Mouse (Mus musculus): ENCODE results near the gene C2cd5.

Gene C2cd5

DNA sequence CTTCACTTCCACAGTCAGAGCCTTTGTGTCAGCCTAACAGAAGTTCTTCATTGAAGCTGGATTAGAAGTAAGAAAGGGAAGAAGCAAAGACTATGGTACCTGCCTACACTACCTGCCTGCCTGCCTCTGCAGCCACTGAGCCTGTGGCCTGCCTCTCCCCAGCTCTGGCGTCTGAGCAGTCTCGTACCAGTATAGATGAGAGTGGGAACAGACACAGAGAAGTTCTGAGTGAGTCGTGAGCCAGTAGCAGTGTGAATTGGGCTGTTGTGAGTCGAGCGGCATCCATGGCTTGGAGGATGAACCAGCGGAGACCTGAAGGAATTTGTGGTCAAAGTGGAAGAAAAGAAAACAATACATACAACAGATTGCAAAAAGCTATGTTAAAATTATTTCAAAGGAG is 26.5 kb downstream of the C2cd5 start:
- no peak for DNase-seq (ENCODE audit: low read depth, low spot score)

DNA sequence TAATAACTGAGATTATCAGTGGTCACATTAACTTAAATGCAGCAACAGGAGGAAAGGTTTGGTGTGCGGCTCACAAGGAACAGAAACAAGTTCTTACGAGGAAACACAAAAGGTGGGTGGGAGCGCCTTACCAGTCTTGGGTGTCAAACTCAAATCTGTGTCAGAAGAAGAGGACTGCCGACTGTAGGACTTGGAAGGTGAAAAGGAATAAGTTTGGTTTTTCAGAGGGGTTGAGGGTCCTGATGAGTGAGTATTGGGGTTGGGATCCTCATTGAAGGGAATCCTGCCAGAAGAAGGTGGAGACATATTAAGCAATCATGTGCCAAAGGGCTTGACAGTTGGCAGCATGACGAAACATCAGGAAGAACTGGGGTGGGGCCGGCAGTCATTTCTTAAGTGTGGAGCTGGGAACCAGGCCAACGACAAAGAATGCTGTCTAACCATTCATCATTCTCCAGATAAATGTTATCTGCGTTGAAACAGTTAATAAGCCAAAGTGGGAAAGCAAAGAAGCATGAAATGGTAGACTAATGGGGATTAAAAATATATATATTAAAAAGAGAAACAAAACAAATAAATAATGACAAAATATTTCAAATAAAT is 27.4 kb downstream of the C2cd5 start:
- no peak for DNase-seq (ENCODE audit: low read depth, low spot score)

DNA sequence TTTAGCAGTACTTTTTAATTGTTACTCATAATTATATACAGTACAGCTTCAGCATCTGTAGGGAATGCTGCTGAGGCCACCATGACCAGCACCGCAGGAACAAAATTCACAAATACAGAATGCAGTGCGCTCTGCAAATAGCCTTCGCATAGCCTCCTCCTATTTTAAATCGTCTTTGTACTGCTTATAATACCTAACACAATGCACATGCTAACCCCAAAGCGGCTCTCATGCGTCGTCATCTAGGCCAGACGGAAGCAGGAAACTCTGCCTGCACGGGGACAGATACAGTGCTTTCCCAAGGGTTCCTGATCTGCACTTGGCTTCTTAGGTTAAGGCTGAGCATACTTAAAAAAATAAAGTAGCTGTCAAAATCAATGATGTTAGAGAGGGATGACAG is 29.2 kb downstream of the C2cd5 start:
- peak; percentile 4 for DNase-seq (ENCODE audit: low read depth, low spot score)

DNA sequence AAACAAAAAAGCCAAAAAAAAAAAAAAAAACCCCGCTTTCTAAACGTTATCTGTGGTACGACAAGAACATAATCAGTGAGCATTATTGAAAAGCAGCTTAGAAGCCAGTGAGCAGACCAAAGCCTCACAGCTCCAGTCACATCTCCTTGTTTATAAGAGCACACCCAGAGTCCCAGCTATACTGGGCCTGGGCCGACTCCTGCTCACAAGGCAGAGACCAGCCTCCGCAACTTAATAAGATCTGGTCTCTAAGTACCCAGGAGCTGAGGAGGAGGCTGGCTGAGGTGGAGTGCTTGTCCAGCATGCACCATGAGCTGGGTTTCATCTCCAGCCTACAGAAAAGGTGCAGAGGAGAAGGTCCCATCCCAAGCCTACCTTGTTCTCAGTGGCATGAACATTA is 29.9 kb downstream of the C2cd5 start:
- DNase-seq (ENCODE audit: low read depth, low spot score): no peak

DNA sequence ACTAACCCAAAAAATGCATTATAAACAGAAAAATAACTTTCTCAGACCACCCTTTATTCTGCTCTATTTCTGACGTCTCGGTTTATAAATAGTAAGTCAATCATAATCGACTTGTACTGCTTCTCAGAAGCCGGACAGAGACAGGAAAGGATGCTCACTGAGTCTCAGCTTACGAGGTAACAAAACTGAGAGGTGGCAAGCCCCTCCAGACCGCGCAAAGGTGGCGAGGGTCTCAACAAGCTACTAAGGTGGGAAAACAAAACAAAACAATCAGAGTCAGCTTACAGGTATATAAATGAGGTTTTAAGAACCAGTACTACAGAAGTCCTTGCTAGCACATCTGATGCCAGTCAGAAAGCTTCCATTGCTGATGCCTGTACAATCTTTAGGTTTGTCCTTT is 30.3 kb downstream of the C2cd5 start:
- no peak for DNase-seq (ENCODE audit: low read depth, low spot score)

DNA sequence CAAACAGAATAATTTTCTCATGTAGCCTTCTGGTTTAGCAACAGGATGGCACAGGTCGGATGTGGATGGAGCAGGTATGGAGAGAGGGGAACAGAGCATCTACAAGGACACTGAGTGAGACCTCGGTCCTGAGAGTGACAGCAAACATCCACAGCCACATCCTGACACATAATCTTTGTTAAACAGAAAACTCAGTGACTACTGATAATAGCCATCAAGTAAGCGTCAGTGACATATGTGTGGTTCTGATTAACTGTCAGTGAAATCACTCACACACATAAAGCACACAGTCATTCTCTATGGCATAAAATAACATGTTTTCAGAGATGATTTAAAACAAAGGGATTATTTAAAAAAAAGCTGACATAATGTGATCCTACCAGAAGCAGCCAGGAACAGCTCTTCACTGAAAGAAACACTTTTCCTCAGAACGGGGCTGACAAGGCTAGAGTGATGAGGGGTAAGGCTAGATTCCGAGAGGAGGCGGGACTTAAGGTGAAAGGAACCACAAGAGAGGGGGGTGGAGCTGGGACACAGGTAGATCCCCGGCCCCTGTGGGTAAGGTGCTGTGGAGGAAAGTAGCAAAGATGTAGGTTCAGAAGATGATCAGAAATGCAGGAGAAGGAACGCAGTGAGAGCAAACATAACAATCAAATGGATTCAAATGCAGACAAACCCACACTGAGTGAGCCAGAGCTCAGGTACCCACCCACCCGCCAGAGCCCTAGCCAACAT is 31.6 kb downstream of the C2cd5 start:
- DNase-seq (ENCODE audit: low read depth, low spot score): no peak

DNA sequence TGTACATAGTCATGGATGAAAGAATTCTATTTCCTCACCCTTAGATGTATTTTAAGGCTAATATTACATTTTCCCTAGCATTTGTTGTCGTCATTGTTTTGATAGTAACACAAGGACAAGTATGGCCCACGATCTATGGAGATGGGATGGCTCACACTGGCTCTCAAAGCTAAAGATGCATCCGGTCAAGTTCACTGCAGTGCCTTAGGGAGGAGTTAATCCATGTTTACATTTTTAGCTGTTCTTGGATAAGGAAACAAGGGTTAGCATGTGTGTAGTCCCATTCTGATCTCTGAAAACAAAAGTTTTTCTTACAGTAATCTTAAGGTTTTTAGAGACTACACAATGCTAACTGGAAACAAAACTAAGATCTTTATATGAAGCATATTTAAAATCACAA is 32.3 kb downstream of the C2cd5 start:
- DNase-seq (ENCODE audit: low read depth, low spot score): no peak

DNA sequence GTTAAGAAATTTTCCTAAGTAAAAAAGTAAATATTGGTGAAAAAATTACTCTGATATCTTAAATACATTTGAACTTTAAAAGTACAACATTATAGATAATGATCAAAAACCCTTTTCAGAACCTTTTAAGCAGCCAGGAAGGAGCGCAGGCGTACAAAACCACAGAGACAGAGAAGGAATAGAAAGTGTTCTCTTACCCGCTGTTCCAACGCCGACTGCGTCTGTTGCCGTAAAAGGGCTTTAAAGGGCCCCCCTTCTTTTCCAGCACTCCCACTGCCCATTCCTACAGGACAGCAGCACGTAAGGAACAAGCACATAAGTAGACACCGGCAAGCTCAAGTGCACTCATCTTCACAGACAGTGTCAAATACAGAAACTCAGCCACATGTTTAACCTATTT is 33.1 kb downstream of the C2cd5 start:
- DNase-seq (ENCODE audit: low read depth, low spot score): no peak

DNA sequence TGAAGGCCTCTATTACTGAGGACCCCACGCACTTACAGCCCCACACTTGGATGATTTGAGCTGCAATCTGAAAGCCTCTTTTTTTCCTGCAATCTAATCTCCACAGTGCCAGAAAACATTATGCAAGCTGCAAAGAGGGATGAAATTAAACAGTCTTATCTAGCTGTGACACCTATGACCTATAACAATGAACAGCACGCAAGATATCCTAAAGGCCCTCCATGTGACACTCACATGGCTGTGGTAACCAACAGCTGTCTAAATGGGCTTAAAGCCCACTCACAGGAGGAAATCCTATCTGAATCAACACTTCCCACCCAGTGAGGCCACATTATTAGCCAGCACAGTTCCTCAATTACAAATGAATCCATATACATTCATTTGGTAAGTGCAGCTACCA is 35.9 kb downstream of the C2cd5 start:
- DNase-seq (ENCODE audit: low read depth, low spot score): no peak

DNA sequence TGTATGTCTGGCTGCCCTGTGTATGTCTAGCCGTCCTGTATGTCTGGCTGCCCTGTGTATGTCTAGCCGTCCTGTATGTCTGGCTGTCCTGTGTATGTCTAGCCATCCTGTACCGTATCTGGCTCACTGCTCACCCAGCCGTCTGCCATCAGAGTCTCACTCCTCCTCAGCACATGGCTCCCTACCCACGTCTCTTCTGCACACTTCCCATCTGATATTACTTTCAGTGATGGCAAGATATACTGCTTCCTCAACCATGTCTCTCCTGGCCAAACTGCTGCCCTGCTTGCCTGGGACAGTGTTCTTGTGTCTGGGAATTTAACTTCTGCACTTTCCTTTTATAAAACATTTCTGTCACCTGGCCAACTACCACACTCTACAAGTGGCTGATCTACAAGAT is 42.3 kb downstream of the C2cd5 start:
- DNase-seq (ENCODE audit: low read depth, low spot score): no peak

DNA sequence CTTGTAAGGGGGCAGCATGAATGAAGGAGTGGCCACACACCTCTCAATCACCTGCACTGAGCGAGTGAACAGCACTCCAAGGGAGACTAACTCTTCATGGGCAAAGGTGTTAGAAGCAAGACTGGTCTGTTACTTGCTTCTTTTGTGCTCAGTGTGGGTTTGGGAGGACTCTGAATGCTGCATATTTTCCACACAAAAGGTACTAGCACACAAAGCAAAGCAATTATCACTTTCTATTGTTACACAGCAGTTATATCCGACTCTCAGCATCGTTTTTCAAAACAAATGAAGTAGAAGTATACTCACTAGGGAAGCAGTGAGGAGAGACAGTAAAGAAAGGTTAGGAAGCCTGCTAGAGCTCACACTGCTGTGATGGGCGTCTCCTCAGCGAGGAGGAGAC is 48.4 kb downstream of the C2cd5 start:
- DNase-seq (ENCODE audit: low read depth, low spot score): no peak

DNA sequence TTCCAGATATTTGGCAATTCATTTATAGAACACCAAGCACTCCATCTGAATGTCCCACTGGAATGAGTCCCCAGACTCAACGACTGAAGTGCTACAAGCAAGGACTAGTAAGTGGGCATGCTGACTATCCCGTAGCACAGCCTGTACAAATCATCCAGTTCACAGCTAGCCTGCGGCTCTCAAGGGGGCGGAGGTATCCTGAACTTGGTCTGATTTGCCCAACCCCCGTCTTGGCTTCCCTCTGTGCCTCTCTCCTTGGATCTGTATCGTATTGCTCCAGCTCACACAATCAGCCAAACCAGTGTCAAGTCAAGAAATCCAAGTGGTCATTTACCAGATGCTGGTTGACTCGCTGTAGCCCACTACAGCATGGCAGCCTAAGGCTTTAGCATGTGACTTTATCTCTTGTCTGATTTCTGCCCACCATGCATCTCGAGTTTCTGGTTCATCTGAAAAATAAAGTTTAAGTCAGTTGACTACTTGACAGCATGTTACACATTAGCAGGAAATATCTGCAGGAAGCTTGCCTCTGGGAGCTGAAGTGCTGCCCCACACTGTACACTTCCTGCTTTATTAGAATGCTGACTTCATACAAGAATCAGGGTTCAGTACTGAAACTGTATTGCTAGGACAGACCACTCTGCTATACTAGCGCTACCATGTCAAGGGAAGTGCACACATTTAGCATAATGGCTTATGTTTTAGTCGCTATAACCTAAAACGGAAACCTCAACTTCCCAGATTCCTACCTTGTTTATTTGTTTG is 50.0 kb downstream of the C2cd5 start:
- no peak for DNase-seq (ENCODE audit: low read depth, low spot score)

DNA sequence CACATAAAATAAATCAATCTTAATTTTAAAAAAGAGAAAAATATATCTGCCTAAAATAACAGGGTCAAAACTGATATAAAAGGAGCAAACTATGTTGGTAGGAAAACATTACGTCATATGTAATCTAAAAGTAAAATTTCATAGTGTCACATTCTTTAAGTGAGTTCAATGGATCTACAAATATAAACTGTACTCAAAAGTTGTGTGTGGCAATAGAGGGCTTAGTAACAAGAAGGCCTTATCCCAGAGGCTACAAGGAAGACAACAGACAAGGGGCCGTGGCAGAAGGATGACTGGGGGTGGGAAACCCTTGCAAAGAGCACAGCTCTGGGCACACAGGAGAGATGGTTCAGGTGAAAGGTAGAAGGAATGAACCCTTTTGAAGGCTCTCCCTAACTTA is 50.8 kb downstream of the C2cd5 start:
- no peak for DNase-seq (ENCODE audit: low read depth, low spot score)

DNA sequence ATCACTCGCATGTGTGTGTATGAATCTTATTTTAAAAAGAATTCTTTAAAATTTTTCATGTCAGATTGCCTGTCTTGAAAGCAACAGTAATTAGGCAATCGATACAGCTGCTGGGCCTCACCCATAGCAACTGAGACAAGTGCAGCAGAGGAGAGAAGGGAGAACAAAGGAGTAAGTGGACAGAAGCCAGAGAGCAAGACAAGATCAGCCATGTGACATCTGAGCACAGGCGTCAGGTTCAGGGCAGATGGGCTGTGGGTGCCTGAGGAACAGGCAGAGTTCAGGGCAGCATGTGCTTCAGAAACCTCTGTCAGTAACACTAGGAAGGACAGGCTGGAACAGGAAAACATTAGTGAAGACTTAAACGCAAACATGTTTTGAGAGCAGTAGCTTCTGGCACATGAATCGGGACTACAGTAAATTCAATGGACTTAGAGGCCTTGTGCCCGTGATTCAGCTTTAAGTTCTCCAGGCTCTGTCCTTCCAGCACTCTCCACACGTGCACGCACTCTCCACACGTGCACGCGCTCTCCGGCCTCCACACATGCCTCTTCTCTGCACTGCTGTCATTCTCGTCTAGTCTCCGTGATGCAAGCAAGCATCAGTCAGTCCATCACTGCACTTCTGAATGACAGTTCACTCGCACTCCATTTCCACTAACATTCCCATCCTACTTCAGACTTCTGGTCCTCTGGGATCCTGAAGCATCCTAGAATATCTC is 52.2 kb downstream of the C2cd5 start:
- no peak for DNase-seq (ENCODE audit: low read depth, low spot score)

DNA sequence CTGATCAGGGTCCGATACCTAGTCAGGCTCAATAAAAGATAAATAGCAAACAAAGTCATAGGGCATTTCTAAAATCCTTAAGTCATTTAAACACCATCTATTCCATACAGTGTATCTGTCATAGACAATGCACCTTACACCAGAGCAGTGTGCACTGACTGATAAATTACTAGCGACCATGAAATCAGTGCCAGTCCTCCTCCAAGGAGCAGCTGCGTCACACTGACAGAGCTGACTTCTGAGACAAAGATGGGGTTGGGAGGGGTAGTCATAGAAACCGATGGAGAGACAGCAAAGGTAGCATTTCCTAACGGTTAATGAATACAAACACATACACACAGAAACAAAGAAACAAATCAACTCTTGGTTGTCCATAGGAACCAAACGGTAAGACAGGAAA is 58.4 kb downstream of the C2cd5 start:
- DNase-seq (ENCODE audit: low read depth, low spot score): no peak

DNA sequence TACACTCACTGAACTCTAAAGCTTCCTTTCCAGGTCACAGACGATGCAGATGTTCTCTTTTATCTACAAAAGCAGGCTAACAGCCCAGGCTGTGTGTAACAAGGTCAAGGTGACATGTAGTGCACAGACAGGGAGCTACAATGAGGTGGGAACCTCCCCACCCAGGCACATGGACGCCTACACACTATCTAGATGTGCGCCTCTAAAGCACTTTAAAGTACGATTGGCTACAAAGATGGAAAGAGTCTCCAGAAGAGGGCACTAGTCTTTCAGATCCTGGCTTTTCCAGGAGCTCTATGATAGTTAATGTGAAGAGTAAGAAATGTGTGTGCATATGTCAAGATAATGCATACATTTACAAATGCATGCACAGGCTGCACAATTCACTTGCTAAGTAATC is 64.7 kb downstream of the C2cd5 start:
- DNase-seq (ENCODE audit: low read depth, low spot score): no peak

DNA sequence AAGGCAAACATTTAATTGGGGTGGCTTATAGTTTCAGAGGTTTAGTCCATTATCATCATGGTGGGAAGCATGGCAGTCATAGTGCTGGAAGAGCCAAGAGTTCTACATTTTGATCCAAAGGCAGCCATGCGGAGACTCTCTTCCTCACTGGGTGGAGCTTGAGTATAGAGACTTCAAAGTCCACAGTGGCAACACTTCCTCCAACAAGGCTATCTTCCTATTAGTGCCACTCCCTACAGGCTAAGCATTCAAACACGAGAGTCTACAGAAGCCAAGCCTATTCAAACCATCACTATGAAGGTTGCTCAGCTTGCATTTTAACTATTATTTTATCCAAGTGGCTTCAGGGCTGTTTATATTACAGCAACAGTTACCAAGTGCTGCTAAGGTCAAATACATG is 65.4 kb downstream of the C2cd5 start:
- DNase-seq (ENCODE audit: low read depth, low spot score): no peak

DNA sequence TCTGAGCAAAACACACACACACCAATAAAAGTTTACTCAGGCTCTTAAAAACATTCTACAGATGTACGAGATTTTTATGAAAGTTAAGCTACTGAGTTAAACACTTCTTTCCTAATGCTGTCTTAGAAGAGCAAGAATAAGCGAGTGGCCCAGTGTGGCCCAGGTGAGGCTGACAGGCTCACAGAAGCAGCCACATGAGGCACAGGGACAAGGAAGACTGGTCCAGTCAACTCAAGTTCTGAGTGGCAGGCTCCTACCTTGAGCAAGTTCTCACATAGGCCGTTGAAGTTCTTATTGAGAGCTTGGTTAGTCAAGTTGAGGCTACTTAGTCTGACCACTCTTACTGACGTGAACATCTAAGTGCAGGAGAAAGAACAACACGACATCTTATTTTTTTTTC is 69.4 kb downstream of the C2cd5 start:
- DNase-seq (ENCODE audit: low read depth, low spot score): no peak

DNA sequence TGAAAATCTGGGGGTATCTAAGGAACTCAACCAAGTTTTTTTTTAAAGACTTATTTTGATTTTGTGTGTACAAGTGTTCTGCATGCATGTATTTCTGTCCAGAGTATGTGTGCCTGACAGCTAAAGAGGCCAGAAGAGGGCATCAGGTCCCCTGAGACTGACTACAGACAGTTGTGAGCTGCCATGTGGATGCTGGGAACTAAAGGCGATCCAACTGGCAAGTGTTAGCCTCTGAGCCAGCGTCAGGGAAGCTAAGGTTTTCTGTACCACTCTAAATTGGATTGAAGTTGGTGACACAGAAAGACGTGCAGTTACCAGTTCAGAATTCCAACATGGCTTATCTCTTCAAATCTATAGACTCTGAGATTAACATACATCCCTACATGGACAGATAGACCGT is 72.0 kb downstream of the C2cd5 start:
- DNase-seq (ENCODE audit: low read depth, low spot score): no peak

DNA sequence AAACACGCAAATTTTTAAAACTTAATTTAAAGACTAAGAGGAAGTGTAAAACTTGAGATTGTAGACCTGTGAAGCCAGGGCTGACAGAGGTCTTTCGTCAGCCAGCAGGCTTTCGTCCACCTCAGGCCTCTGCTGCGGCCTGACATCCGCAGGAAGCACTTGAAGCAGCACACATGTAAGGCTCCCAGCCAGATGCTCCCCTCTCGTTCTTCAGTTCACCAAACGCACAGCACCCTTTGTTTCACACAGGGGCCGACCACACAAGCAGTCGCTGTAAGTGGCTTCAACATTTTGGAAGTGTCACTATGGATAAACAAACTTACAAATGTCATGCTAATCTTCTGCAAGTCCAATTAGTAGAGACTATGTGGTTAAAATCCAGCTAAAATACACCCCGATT is 72.5 kb downstream of the C2cd5 start:
- no peak for DNase-seq (ENCODE audit: low read depth, low spot score)

DNA sequence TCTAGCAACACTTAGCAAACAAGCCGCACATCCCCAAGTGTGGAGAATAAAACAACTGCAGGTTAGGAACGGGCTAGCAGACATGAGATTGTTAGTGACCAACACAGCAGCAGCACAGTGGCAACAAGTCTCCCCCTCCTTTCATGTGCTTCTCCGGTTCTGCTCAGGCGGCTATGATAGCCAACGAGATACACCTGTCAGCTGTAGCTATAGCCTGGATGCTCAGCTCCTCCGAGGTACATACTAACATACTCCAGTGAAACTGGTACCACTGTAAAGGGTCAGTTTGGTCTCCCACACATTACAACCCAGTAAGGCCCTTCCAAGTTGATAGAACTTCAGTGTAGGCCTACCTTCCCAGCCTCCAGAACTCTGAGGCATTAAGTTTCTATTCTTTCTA is 76.2 kb downstream of the C2cd5 start:
- DNase-seq (ENCODE audit: low read depth, low spot score): no peak

DNA sequence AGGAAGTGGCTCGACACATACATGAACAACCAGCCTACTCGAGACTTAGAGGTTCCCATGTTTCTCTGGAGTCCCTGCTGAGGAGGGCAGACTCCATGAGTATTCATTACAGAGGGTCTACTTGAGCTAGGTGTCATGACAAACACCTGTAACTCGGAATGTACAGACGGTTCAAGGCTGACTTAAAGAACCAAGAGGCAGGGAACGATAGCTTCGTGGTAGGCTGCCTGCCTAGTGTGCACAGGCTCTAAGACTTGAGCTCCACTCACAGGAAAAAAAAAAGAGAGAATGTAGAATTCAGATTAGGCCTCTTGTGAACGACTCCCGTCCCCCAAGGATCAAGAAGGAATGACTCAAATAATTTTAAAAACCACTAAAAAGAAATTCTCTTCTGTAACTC is 78.2 kb downstream of the C2cd5 start:
- DNase-seq (ENCODE audit: low read depth, low spot score): no peak

All from retina, adult 2 months (tissue).